7 mouse cellular contexts compared by ENCODE assay signal in genomic region chr14:101640153-101640843, GRCm38 (mm10). TPM values are rescaled to one million over a fixed set of nuclear protein-coding genes. Genes with fewer than 3 reads are reported as not detected.
DNase-seq lines count a peak whose midpoint lies in the region; ATAC-seq and TF ChIP-seq lines count a peak whose summit lies in the region.

Commd6 (minus strand) TSS chr14:101640686.

- DNase-seq in adrenal gland, adult 8-10 months = peak; percentile 92
- peak; percentile 93 for DNase-seq in embryo, embryonic 9.5 days (ENCODE audit: extremely low spot score)
- peak; percentile 73 for DNase-seq in gonadal fat pad, adult 2 months (ENCODE audit: low read depth)
- DNase-seq in left cerebral cortex, postnatal 4 days = peak; percentile 92

- H3K9me3 ChIP-seq in intestine, postnatal 0 days (ENCODE audit: control insufficient read depth) = no peaks in the 10 kb centered on the region
- no peaks in the 10 kb centered on the region for H3K9me3 ChIP-seq in midbrain, embryonic 12.5 days

- H3K27ac ChIP-seq in intestine, postnatal 0 days (ENCODE audit: low read depth, low read length) = peak within 1 kb of the TSS; percentile 69
- peak within 1 kb of the TSS; percentile 76 for H3K27ac ChIP-seq in midbrain, embryonic 12.5 days (replicated peaks)
- peak within 1 kb of the TSS; percentile 78 for H3K27ac ChIP-seq in small intestine, adult 2 months (ENCODE audit: insufficient read depth, low read depth, low read length)

- TF ChIP-seq CTCF in intestine, postnatal 0 days (IDR thresholded peaks at IDR 0.05; ENCODE audit: low read depth) = peak; percentile 21; the same call in 1 of the 2 replicates
- peak; percentile 11; the same call in 1 of the 2 replicates for TF ChIP-seq CTCF in small intestine, adult 2 months (IDR thresholded peaks at IDR 0.05; ENCODE audit: extremely low read depth, insufficient read length, insufficient replicate concordance, low read depth, low read length)

- peak within 1 kb of the TSS; percentile 65 for H3K4me3 ChIP-seq in intestine, postnatal 0 days (ENCODE audit: low read depth, low read length)
- H3K4me3 ChIP-seq in midbrain, embryonic 12.5 days = peak within 1 kb of the TSS; percentile 83
- H3K4me3 ChIP-seq in small intestine, adult 2 months (ENCODE audit: low read depth, low read length) = peak within 1 kb of the TSS; percentile 82

- intact Hi-C loops in left cerebral cortex, postnatal 4 days (cut with DNase I) = no loop called here

- peak within 1 kb of the TSS; percentile 59 for H3K9ac ChIP-seq in intestine, postnatal 0 days (ENCODE audit: low read depth, low read length)
- H3K9ac ChIP-seq in midbrain, embryonic 12.5 days (replicated peaks) = peak within 1 kb of the TSS; percentile 78

- under 1% methylated on average over 39 of the region's 39 CpGs for whole genome bisulfite sequencing in intestine, postnatal 0 days
- WGBS in midbrain, embryonic 12.5 days = under 1% methylated on average over 39 of the region's 39 CpGs
- WGBS in small intestine, adult 2 months = under 1% methylated on average over 39 of the region's 39 CpGs

- H3K4me1 ChIP-seq in intestine, postnatal 0 days (replicated peaks; ENCODE audit: control insufficient read depth, insufficient read depth, low read length) = no peaks in the 10 kb centered on the region; the same call in 1 of the 2 replicates
- peaks cover 11% of the 10 kb centered on the region for H3K4me1 ChIP-seq in midbrain, embryonic 12.5 days
- H3K4me1 ChIP-seq in small intestine, adult 2 months (ENCODE audit: control insufficient read depth, insufficient read depth, insufficient read length, low read length) = peaks cover 4% of the 10 kb centered on the region; the same call in 1 of the 2 replicates

- TF ChIP-seq POLR2A in small intestine, adult 2 months (IDR thresholded peaks at IDR 0.05; ENCODE audit: low read depth, low read length) = peak; percentile 94

- H3K27me3 ChIP-seq in intestine, postnatal 0 days (replicated peaks; ENCODE audit: control insufficient read depth, insufficient read depth, low read length) = no peaks in the 10 kb centered on the region
- H3K27me3 ChIP-seq in midbrain, embryonic 12.5 days = no peaks in the 10 kb centered on the region
- no peaks in the 10 kb centered on the region for H3K27me3 ChIP-seq in small intestine, adult 2 months (ENCODE audit: control insufficient read depth, insufficient read depth, low read length)

- peak; percentile 95 for ATAC-seq in intestine, postnatal 0 days
- ATAC-seq in midbrain, embryonic 12.5 days (ENCODE audit: low FRiP score, low read depth) = peak; percentile 99

- H3K36me3 ChIP-seq in intestine, postnatal 0 days (ENCODE audit: control insufficient read depth, insufficient read depth) = peaks cover 4% of the 10 kb centered on the region; the same call in 1 of the 2 replicates
- peaks cover 3% of the 10 kb centered on the region for H3K36me3 ChIP-seq in midbrain, embryonic 12.5 days
- peaks cover 3% of the 10 kb centered on the region; the same call in 1 of the 2 replicates for H3K36me3 ChIP-seq in small intestine, adult 2 months (ENCODE audit: control insufficient read depth, insufficient read depth, low read length)

- peak within 1 kb of the TSS; percentile 64 for H3K4me2 ChIP-seq in intestine, postnatal 0 days (replicated peaks; ENCODE audit: low read depth)
- peak within 1 kb of the TSS; percentile 79 for H3K4me2 ChIP-seq in midbrain, embryonic 12.5 days (replicated peaks)

RNA-seq across cellular contexts. Expression of gene Commd6, which starts in this region (rescaled TPM):
- total RNA-seq in adrenal gland, adult 8-10 months (2022) = 100 to 1,000 TPM in 1 of 4 experiments, 10 to 100 TPM in 3; 76.0 to 102 (median 93.9) TPM
- 25.8 and 32.7 TPM in 2 replicates for polyA plus RNA-seq in gonadal fat pad, adult 2 months (2012; rRNA removed)
- 186 and 196 TPM in 2 replicates for polyA plus RNA-seq in intestine, postnatal 0 days (2015; fragmentation: Nextera tagmentation; extraction: Ambion mirVana)
- 10 to 100 TPM; 45.0 to 48.1 TPM for total RNA-seq in left cerebral cortex, postnatal 4 days (2021)
- polyA plus RNA-seq in midbrain, embryonic 12.5 days (2016; fragmentation: Nextera tagmentation; extraction: Ambion mirVana) = 99.5 and 115 TPM in 2 replicates
- 5.4 and 9.2 TPM in 2 replicates for polyA plus RNA-seq in small intestine, adult 2 months (2012; rRNA removed)

Comparison
In these comparisons a context has a peak if more than half of its experiments do, and no peak if none do; other contexts are left out.
1. Peak in every context shown above with its lines: DNase-seq, ATAC-seq, H3K4me3 ChIP-seq and H3K27ac ChIP-seq.